Mouse (Mus musculus): ENCODE measurements around the gene Abcc12. TPM values are rescaled to one million over a fixed set of nuclear protein-coding genes. Genes with fewer than 3 reads are reported as not detected.
A peak's percentile ranks its signal among the peaks of the same experiment; 100 is the strongest.

Gene Abcc12
- polyA plus RNA-seq, 1 experiment from 2014 or later = 0.08 TPM

DNA sequence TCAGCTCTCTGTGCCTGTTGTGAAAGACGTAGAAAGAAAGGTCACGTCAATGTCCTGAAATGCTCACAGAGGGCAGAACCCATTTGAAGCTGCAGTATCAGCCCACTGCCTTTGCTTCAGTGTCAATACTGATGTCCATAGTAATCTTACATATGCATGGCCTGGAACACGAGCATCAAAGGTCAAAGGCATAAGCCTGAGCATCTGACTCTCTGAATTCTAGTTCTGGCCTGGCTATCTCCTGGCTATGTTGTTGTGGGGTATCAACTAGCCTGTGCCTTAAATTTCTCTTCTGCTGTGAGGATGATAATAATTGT is 141.5 kb downstream of the Abcc12 start:
- peaks cover 4% of the 10 kb centered on the region; the same call in 1 of the 2 replicates for H3K4me1 ChIP-seq (ENCODE audit: control insufficient read depth, insufficient read depth, low read length)
- WGBS = 36% methylated on average over 3 of the region's 3 CpGs
- H3K27me3 ChIP-seq (ENCODE audit: control insufficient read depth, insufficient read depth, low read length) = no peaks in the 10 kb centered on the region
- H3K9ac ChIP-seq (ENCODE audit: low read length) = no peak overlapping the region
- H3K4me2 ChIP-seq (ENCODE audit: low read depth) = no peak overlapping the region
- H3K4me3 ChIP-seq (ENCODE audit: low read depth, low read length) = no peak overlapping the region
- DNase-seq (ENCODE audit: low spot score) (no peak), ATAC-seq (ENCODE audit: insufficient read depth, low FRiP score, low TSS enrichment) (peak; percentile 53; the same call in 1 of the 2 replicates)
- no peaks in the 10 kb centered on the region for H3K36me3 ChIP-seq (ENCODE audit: control insufficient read depth, insufficient read depth, low read length)
- H3K27ac ChIP-seq (ENCODE audit: low read depth, low read length) = no peak overlapping the region
- no peaks in the 10 kb centered on the region for H3K9me3 ChIP-seq (ENCODE audit: control insufficient read depth, low read length)

DNA sequence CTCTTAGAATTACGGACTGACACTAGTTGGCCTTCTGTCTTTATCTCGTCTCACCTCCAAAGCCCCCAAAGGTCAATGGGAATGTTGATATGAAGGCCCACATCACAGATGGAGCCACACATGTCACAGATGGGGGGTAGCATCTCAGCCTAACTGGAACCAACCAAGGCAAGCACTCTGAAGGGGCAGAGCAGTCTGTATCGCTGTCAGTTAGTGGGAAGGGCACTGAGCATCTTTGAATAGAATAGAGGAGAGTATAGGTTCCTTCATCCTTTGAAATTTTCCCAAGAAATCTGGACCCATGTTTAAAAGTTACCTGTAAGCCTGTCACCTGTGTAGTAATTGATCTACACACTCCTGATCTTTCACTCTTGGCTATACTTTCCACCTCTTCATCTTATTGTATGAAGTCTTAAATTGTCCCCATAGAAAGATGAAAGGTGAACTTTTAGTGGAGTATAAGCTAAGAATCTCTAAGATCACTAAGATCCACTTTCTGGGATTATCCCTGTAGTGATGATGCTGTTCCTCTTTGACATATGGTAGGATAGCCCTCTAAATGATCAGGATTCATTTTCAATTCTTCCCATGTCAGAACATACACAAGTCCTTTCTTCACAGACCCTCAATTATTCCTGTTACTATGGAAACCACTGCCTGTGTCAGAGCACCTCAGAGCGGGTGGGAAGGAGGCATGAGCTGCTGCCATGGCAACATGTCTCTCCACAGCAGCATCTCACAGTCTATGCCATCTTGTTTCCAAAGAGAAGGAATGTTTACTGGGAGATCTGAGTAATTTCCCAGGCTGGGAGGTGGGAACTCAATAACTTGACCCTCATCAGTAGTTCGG is 142.1 kb downstream of the Abcc12 start:
- Histone ChIP-seq H3K36me3 (ENCODE audit: control insufficient read depth, insufficient read depth, low read length) (no peaks in the 10 kb centered on the region), H3K4me3 (ENCODE audit: low read depth, low read length) (no peak overlapping the region), H3K27ac (ENCODE audit: low read depth, low read length) (no peak overlapping the region), H3K4me2 (ENCODE audit: low read depth) (no peak overlapping the region), H3K4me1 (ENCODE audit: control insufficient read depth, insufficient read depth, low read length) (peaks cover 4% of the 10 kb centered on the region; the same call in 1 of the 2 replicates), H3K27me3 (ENCODE audit: control insufficient read depth, insufficient read depth, low read length) (no peaks in the 10 kb centered on the region), H3K9ac (ENCODE audit: low read length) (no peak overlapping the region), H3K9me3 (ENCODE audit: control insufficient read depth, low read length) (no peaks in the 10 kb centered on the region)
- 61% methylated on average over 5 of the region's 5 CpGs for WGBS
- DNase-seq (ENCODE audit: low spot score) = peak; percentile 81
- ATAC-seq (ENCODE audit: insufficient read depth, low FRiP score, low TSS enrichment) = peak; percentile 97

DNA sequence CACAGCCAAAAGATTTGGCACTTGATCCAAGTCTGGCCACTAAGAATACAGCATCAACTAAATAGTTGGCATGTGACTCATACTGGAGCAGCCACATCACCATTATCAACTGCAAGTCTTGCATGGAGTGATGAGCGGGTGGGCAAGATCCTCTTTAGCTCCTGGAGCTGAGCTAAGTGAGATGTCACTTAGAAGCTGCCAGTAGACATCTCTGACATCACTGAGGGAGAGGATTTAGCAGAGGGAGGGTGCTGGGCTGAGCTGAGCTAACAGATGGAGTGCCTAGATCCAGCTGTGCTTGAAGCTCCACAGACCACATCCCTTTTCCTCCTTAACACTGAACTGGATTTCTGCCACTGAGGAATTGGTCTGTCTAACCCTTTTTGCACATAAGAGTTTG is 143.1 kb downstream of the Abcc12 start:
- H3K4me1 ChIP-seq (ENCODE audit: control insufficient read depth, insufficient read depth, low read length) = peaks cover 4% of the 10 kb centered on the region; the same call in 1 of the 2 replicates
- no peak for ATAC-seq (ENCODE audit: insufficient read depth, low FRiP score, low TSS enrichment)
- H3K27ac ChIP-seq (ENCODE audit: low read depth, low read length) = no peak overlapping the region
- no peaks in the 10 kb centered on the region for H3K9me3 ChIP-seq (ENCODE audit: control insufficient read depth, low read length)
- no peaks in the 10 kb centered on the region for H3K36me3 ChIP-seq (ENCODE audit: control insufficient read depth, insufficient read depth, low read length)
- DNase-seq (ENCODE audit: low spot score) = no peak
- H3K27me3 ChIP-seq (ENCODE audit: control insufficient read depth, insufficient read depth, low read length) = no peaks in the 10 kb centered on the region
- H3K9ac ChIP-seq (ENCODE audit: low read length) = no peak overlapping the region
- no peak overlapping the region for H3K4me2 ChIP-seq (ENCODE audit: low read depth)
- no peak overlapping the region for H3K4me3 ChIP-seq (ENCODE audit: low read depth, low read length)
- 73% methylated on average over 1 of the region's 1 CpGs for WGBS

Small RNA genes within 50 kb of the gene (microRNA-seq; reads per million reads assigned to microRNA genes)
- gene Gm44348 = not detected

Other genes with a start within 250 kb of the Abcc12 start
- 69.5 and 76.3 TPM in 2 replicates for gene Lonp2, start 43.4 kb upstream of the Abcc12 start, polyA plus RNA-seq (2014; fragmentation: Nextera tagmentation; extraction: Ambion mirVana)
- gene Gm10638, start 165.0 kb upstream of the Abcc12 start, polyA plus RNA-seq (2014; fragmentation: Nextera tagmentation; extraction: Ambion mirVana) = 3.2 and 4.9 TPM in 2 replicates
- gene Siah1a, start 165.2 kb upstream of the Abcc12 start, polyA plus RNA-seq (2014; fragmentation: Nextera tagmentation; extraction: Ambion mirVana) = 74.9 and 75.6 TPM in 2 replicates

Measured in neural tube, embryonic 11.5 days (tissue).